Mouse (Mus musculus): ENCODE data around the gene Ptpn22. TPM values are rescaled to one million over a fixed set of nuclear protein-coding genes. Genes with fewer than 3 reads are reported as not detected.
A peak's percentile ranks its signal among the peaks of the same experiment; 100 is the strongest.

The Ptpn22 gene
- total and polyA plus RNA-seq, 3 experiments, result 21.9 to 90.9 (median 46.9) TPM

- Histone ChIP-seq H3K27me3 (replicated peaks) (no peaks in the 10 kb centered on the region), H3K4me3 (replicated peaks in 1 of 3; ENCODE audit: low read depth in 2 of 3, low read length in 2 of 3, poor library complexity in 1 of 3) (no peak overlapping the region), H3K4me1 (ENCODE audit: control insufficient read depth in 1 of 2, insufficient read depth in 2 of 2) (peaks cover 3 to 40% of the 10 kb centered on the region in 2 experiments; a peak in 3 of 4 replicates), H3K9me3 (replicated peaks; ENCODE audit: low read length) (no peaks in the 10 kb centered on the region), H3K36me3 (replicated peaks in 1 of 2; ENCODE audit: control insufficient read depth in 1 of 2, insufficient read depth in 1 of 2, low read length in 1 of 2) (peaks cover 3 to 32% of the 10 kb centered on the region in 2 experiments), H3K79me2 (replicated peaks; ENCODE audit: control insufficient read depth, extremely low read depth, insufficient read depth, poor library complexity, severe bottlenecking) (peaks cover 32% of the 10 kb centered on the region), H3K4me2 (ENCODE audit: insufficient read depth, low read depth, poor library complexity, severe bottlenecking) (no peak overlapping the region; the same call in 1 of the 2 replicates), H3K27ac (ENCODE audit: insufficient read depth, low read depth) (no peak overlapping the region), H3K9ac (ENCODE audit: insufficient read depth, low read depth) (no peak overlapping the region)
- peak; percentile 12 for DNase-seq (ENCODE audit: extremely low read depth)
- TF ChIP-seq USF2 (conservative IDR thresholded peaks at IDR 0.05; ENCODE audit: low read depth, low read length) (no peak), SIN3A (IDR thresholded peaks at IDR 0.05; ENCODE audit: low read length) (no peak), E2F4 (IDR thresholded peaks at IDR 0.05; ENCODE audit: insufficient replicate concordance, low read depth, low read length) (no peak), ZC3H11A (IDR thresholded peaks at IDR 0.05; ENCODE audit: low read depth, low read length) (no peak), TBP (conservative IDR thresholded peaks at IDR 0.05; ENCODE audit: low read depth, low read length) (no peak), MXI1 (IDR thresholded peaks at IDR 0.05; ENCODE audit: low read depth, low read length) (no peak), CHD2 (IDR thresholded peaks at IDR 0.05; ENCODE audit: low read length) (no peak), CHD1 (IDR thresholded peaks at IDR 0.05; ENCODE audit: low read depth, low read length) (no peak), UBTF (IDR thresholded peaks at IDR 0.05; ENCODE audit: low read depth, low read length) (no peak), PAX5 (IDR thresholded peaks at IDR 0.05; ENCODE audit: low read length) (no peak), ETS1 (conservative IDR thresholded peaks at IDR 0.05; ENCODE audit: low read depth, low read length) (no peak), IRF4 (IDR thresholded peaks at IDR 0.05; ENCODE audit: low read depth, low read length) (no peak), POLR2AphosphoS2 (IDR thresholded peaks at IDR 0.05; ENCODE audit: low read depth, low read length) (no peak), MYC (IDR thresholded peaks at IDR 0.05; ENCODE audit: low read depth, low read length) (no peak), MAZ (IDR thresholded peaks at IDR 0.05; ENCODE audit: low read depth, low read length) (no peak), ZNF384 (IDR thresholded peaks at IDR 0.05; ENCODE audit: low read depth, low read length) (no peak), MAFK (IDR thresholded peaks at IDR 0.05; ENCODE audit: insufficient replicate concordance, low read length) (no peak)
- dilution Hi-C loops (cut with MboI; ENCODE audit: extremely low pct_ligation_motif_present, extremely low pct_unique_long_range_greater_than_20kb, low sequenced_read_pairs), result no loop called here
- in situ Hi-C loops (cut with MboI; ENCODE audit: low pct_ligation_motif_present, low pct_unique_long_range_greater_than_20kb, low sequenced_read_pairs), result no loop called here
Measured at GRCm38 (mm10) chr3:103944794-103945562, 85.4 kb downstream of the Ptpn22 start.

DNA sequence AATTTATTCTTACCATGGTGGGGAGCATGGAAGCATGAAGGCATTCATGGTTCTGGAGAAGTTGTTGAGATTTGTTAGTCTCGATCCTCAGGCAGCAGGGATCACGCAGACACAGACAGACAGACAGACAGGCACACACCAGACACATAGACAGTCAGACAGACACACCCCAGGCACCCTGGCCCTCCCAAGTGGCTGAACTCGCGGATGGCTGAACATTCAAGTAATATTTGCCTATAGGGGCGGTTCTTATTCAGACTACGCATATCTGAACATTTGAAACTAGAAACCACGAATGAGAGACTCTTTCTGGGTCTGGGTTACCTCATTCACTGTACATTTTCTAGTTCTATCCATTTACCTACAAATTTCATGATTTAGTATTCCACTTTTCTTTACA is 89.1 kb downstream of the Ptpn22 start:
- dilution Hi-C loops (cut with MboI; ENCODE audit: extremely low pct_ligation_motif_present, extremely low pct_unique_long_range_greater_than_20kb, low sequenced_read_pairs), result no loop called here
- Histone ChIP-seq H3K9me3 (replicated peaks; ENCODE audit: low read length) (no peaks in the 10 kb centered on the region), H3K4me1 (ENCODE audit: control insufficient read depth in 1 of 2, insufficient read depth in 2 of 2) (peaks cover 6 to 53% of the 10 kb centered on the region in 2 experiments), H3K36me3 (replicated peaks in 1 of 2; ENCODE audit: control insufficient read depth in 1 of 2, insufficient read depth in 1 of 2, low read length in 1 of 2) (peaks cover 6 to 40% of the 10 kb centered on the region in 2 experiments), H3K27me3 (replicated peaks) (no peaks in the 10 kb centered on the region), H3K27ac (ENCODE audit: insufficient read depth, low read depth) (no peak overlapping the region), H3K79me2 (replicated peaks; ENCODE audit: control insufficient read depth, extremely low read depth, insufficient read depth, poor library complexity, severe bottlenecking) (peaks cover 45% of the 10 kb centered on the region), H3K4me3 (replicated peaks in 1 of 3; ENCODE audit: low read depth in 2 of 3, low read length in 2 of 3, poor library complexity in 1 of 3) (no peak overlapping the region), H3K4me2 (ENCODE audit: insufficient read depth, low read depth, poor library complexity, severe bottlenecking) (no peak overlapping the region), H3K9ac (ENCODE audit: insufficient read depth, low read depth) (no peak overlapping the region)
- peak; percentile 51 for DNase-seq (ENCODE audit: extremely low read depth)
- no peak for TF ChIP-seq E2F4 (IDR thresholded peaks at IDR 0.05; ENCODE audit: insufficient replicate concordance, low read depth, low read length)
- TF ChIP-seq GABPA (IDR thresholded peaks at IDR 0.05; ENCODE audit: insufficient replicate concordance, low read depth, low read length), result no peak
- no peak for TF ChIP-seq SIN3A (IDR thresholded peaks at IDR 0.05; ENCODE audit: low read length)
- TF ChIP-seq UBTF (IDR thresholded peaks at IDR 0.05; ENCODE audit: low read depth, low read length), result no peak
- TF ChIP-seq KAT2A (IDR thresholded peaks at IDR 0.05; ENCODE audit: insufficient replicate concordance, low read length), result no peak
- TF ChIP-seq ZNF384 (IDR thresholded peaks at IDR 0.05; ENCODE audit: low read depth, low read length), result no peak
- TF ChIP-seq MEF2A (IDR thresholded peaks at IDR 0.05; ENCODE audit: borderline replicate concordance, low read depth, low read length), result no peak
- TF ChIP-seq TBP (conservative IDR thresholded peaks at IDR 0.05; ENCODE audit: low read depth, low read length), result no peak
- TF ChIP-seq ZMIZ1 (IDR thresholded peaks at IDR 0.05; ENCODE audit: low read depth, low read length), result no peak
- TF ChIP-seq MAFK (IDR thresholded peaks at IDR 0.05; ENCODE audit: insufficient replicate concordance, low read length), result no peak
- no peak for TF ChIP-seq ZC3H11A (IDR thresholded peaks at IDR 0.05; ENCODE audit: low read depth, low read length)
- TF ChIP-seq EP300 (IDR thresholded peaks at IDR 0.05; ENCODE audit: low read length), result no peak
- no peak for TF ChIP-seq USF1 (IDR thresholded peaks at IDR 0.05; ENCODE audit: low read depth, low read length)
- no peak for TF ChIP-seq JUND (conservative IDR thresholded peaks at IDR 0.05; ENCODE audit: low read depth, low read length)
- TF ChIP-seq IRF4 (IDR thresholded peaks at IDR 0.05; ENCODE audit: low read depth, low read length), result no peak
- in situ Hi-C loops (cut with MboI; ENCODE audit: low pct_ligation_motif_present, low pct_unique_long_range_greater_than_20kb, low sequenced_read_pairs), result no loop called here

Measured in CH12.LX (cell line).